Mouse (Mus musculus): ENCODE results near the gene Tshz2.

The Tshz2 gene

DNA sequence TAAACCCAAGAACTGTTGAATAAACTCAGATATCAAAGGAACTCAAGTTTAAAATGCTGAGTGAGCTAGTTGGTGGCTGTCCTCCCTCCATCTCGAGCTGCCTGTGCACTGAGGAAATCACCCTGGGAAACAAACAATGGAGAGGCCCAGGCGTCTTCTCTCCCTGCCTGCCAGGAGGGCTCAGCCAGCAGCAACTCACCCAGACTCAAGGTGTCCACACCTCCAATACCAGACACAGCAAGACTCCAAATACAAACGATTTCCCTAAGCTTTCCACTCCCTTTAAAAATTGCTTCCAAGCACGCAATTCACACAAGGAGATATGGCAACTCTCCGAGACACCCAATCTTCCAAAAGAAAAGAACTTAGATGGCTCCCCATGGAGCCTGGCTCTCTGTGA, 476.7 kb downstream of the Tshz2 start:
- DNase-seq (ENCODE audit: low spot score), result no peak

DNA sequence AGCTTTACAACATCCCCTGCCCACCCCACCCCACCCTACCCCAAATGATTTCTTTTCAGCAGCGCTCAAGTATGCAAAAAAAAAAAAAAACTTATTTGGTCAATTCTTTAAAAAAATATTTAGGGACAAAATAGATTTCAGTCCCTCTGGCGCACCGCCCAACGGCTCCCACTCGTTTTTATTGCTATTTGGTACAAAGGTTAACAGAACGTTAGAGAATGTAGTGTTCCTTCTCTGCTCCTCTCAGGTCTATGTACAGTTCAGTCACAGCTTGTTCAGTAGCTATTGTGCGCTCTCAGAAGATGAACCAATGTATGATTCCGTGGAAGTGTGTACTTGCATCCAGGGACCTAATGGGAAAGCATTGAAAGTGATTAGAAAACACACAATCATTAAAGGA, 477.5 kb downstream of the Tshz2 start:
- no peak for DNase-seq (ENCODE audit: low spot score)

DNA sequence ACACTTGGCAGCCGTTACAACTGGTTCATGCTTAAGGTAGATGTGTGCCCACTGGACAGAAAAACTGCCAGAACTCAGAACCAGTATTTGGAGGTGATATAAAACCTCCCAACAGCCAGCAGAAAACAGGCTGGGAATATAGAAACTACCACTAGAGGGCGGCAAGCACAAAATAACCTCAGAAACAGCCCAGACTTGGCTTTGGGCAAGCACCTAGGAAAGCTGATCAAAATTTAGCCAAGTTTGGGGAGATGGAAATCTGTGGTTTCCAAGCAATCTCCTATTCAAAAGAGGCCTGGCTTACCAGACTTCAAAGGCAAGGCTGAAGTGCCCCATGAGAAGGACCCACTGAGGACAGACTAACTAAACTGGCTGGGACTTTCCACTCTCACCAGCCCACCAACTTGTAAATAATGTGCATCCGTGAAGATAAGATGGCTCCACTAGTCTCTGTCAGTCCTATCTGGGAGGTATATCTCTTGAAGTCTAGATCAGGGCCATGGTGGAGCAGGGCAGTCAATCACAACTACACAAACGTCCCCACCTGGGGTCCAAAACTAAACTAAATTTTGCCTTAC, 484.0 kb downstream of the Tshz2 start:
- DNase-seq (ENCODE audit: low spot score), result peak; percentile 78

DNA sequence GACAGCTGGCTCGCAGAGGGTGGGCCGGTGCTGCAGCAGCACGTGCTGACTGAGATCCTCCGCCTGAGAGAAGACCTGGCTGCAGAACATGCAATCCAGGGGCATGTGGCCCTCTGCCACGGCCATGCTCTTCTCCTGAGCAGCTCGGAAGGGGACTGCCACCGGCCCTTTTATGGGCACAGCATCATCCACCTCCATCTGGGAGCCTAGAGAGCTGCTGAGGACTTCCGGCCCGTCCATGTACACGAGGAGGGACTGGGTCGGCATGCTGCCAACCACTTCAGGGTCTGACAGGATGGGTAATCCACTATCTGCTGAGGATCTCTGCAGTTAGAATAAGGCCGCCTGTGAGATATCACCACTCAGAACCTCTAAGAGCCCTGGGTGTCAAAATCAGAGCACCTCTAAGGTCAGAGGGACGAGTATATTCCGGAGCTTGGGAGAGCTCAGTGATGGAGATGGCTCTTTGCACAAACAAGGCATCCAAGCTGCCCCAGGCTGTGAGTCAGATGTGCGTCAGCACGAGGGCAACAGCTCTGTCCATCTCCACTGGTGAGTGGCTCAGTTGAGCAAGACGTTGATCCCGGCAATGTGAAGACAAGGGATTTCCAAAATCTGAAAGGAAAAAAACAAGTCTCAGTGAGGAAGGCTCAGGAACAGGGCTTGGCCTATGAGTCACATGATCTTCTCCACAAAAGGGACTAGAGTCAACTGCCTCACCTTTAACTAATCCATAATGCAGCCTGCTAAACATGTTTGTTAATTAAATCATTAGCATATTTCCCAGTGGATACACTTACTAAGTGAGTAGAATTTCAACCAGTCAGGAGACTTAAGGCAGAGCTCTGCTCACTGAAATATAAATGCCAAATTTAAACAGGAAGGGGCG, 487.6 kb downstream of the Tshz2 start:
- DNase-seq (ENCODE audit: low spot score), result no peak

Measured in c-Kit-positive CD71-positive TER-119-positive erythroid progenitor cells, embryonic 14.5 days (primary cell).